ENCODE assay signal across 9 mouse cellular contexts in the genomic region with DNA sequence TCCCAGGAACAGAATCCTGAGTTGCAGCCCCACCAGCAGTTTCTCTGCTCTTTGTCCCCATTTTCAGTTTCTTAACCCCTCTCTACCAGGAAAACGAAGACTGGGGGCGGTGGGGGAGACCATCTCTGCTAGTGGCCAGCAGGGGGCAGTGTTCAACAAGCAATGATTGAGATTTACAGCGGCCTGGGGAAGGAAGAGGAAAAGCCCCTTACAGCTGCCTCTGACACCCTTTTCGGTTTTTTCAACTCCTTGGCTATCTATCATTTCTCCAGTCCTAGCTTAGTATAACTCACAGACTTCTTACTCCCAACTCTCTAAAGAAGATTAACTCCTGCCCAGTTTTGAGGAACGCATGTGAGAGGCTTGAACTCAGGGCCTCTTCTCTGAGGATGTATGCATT. TPM values are rescaled to one million over a fixed set of nuclear protein-coding genes. Genes with fewer than 3 reads are reported as not detected.
DNase-seq lines count a peak whose midpoint lies in the region; ATAC-seq and TF ChIP-seq lines count a peak whose summit lies in the region.
"Had no signal": no experiment of that assay in that cellular context is flagged by ENCODE, and none has a peak within 500 bp of the region (broad histone marks: within the 10 kb centered on the region; RNA-seq: fewer than 3 reads in every experiment).

No protein-coding gene starts in this region.

- no peak overlapping the region for H3K4me3 ChIP-seq in midbrain, embryonic 10.5 days
- no peak overlapping the region for H3K4me3 ChIP-seq in midbrain, embryonic 16.5 days (ENCODE audit: low read depth, low read length)
- H3K4me3 ChIP-seq in forebrain, embryonic 11.5 days (ENCODE audit: low read depth, low read length), result no peak overlapping the region
- no peak overlapping the region for H3K4me3 ChIP-seq in spleen, adult 2 months (ENCODE audit: extremely low read depth, insufficient read depth, insufficient read length)
- H3K4me3 ChIP-seq: embryonic facial prominence, embryonic 12.5 days had no signal

- WGBS in midbrain, embryonic 10.5 days, result 12% methylated on average over 5 of the region's 5 CpGs
- WGBS in midbrain, embryonic 16.5 days, result 13% methylated on average over 5 of the region's 5 CpGs
- WGBS in forebrain, embryonic 11.5 days, result 13% methylated on average over 5 of the region's 5 CpGs
- 19% methylated on average over 5 of the region's 5 CpGs for WGBS in spleen, adult 2 months

- H3K27ac ChIP-seq in midbrain, embryonic 10.5 days (replicated peaks), result peak overlapping the region; percentile 85
- H3K27ac ChIP-seq in midbrain, embryonic 16.5 days (ENCODE audit: low read length), result no peak overlapping the region
- H3K27ac ChIP-seq in forebrain, embryonic 11.5 days (ENCODE audit: low read depth, low read length), result no peak overlapping the region
- no peak overlapping the region for H3K27ac ChIP-seq in spleen, adult 2 months (ENCODE audit: insufficient read depth, low read length)
- H3K27ac ChIP-seq: embryonic facial prominence, embryonic 12.5 days had no signal

- no peak overlapping the region for H3K4me2 ChIP-seq in midbrain, embryonic 16.5 days (ENCODE audit: low read length)
- H3K4me2 ChIP-seq in forebrain, embryonic 11.5 days (ENCODE audit: low read depth, low read length, severe bottlenecking), result no peak overlapping the region
- H3K4me2 ChIP-seq: embryonic facial prominence, embryonic 12.5 days had no signal

- peaks cover 13% of the 10 kb centered on the region for H3K27me3 ChIP-seq in midbrain, embryonic 10.5 days (ENCODE audit: low read depth, poor library complexity, severe bottlenecking)
- H3K27me3 ChIP-seq in midbrain, embryonic 16.5 days (ENCODE audit: control insufficient read depth, insufficient read depth, low read depth, low read length), result no peaks in the 10 kb centered on the region
- H3K27me3 ChIP-seq in forebrain, embryonic 11.5 days (ENCODE audit: control insufficient read depth, insufficient read depth, low read length), result no peaks in the 10 kb centered on the region; the same call in 1 of the 2 replicates
- 0 out of 2 replicates have a peak, but pooled peaks cover 1% of the 10 kb centered on the region for H3K27me3 ChIP-seq in spleen, adult 2 months (ENCODE audit: control insufficient read depth, insufficient read depth, low read length)

- ATAC-seq in midbrain, embryonic 16.5 days, result no peak
- ATAC-seq in forebrain, embryonic 11.5 days (replicated peaks; ENCODE audit: low FRiP score), result peak; percentile 23
- ATAC-seq in megakaryocyte progenitor cell, adult 5-6 weeks (replicated peaks; ENCODE audit: poor library complexity), result peak; percentile 96

- TF ChIP-seq POLR2A in spleen, adult 2 months (IDR thresholded peaks at IDR 0.05; ENCODE audit: low read depth, low read length), result no peak

- intact Hi-C loops in heart, postnatal 36 days (cut with DNase I), result loop anchor here (1.0 to 5.0 kb wide), 4 partner anchors 70 to 310 kb away; no protein-coding TSS in a partner anchor

- H3K9me3 ChIP-seq in midbrain, embryonic 10.5 days (replicated peaks), result no peaks in the 10 kb centered on the region
- H3K9me3 ChIP-seq in midbrain, embryonic 16.5 days (replicated peaks; ENCODE audit: control insufficient read depth, low read length, poor library complexity, severe bottlenecking), result no peaks in the 10 kb centered on the region
- no peaks in the 10 kb centered on the region for H3K9me3 ChIP-seq in forebrain, embryonic 11.5 days (ENCODE audit: control insufficient read depth, low read length)
- H3K9me3 ChIP-seq: embryonic facial prominence, embryonic 12.5 days had no signal

- peak; percentile 87 for DNase-seq in midbrain, embryonic 10.5 days (ENCODE audit: low spot score)
- peak; percentile 61 for DNase-seq in c-Kit-positive CD71-positive TER-119-negative erythroid progenitor cells, embryonic 14.5 days (ENCODE audit: low read depth)
- peak; percentile 90 for DNase-seq in forebrain, embryonic 11.5 days (ENCODE audit: low spot score)
- peak; percentile 69 to 75 for DNase-seq in heart, postnatal 36 days
- DNase-seq in layer of hippocampus, postnatal 25 days (ENCODE audit: extremely low spot score in 1 of 2, low spot score in 1 of 2), result peak; percentile 72 to 80
- DNase-seq in spleen, adult 2 months (ENCODE audit: low read depth in 1 of 2, low spot score in 2 of 2), result peak; percentile 46 to 50

- peaks cover 36% of the 10 kb centered on the region for H3K4me1 ChIP-seq in midbrain, embryonic 10.5 days
- H3K4me1 ChIP-seq in midbrain, embryonic 16.5 days (ENCODE audit: control insufficient read depth, insufficient read depth, low read length), result peaks cover 23% of the 10 kb centered on the region
- peaks cover 9% of the 10 kb centered on the region; the same call in 1 of the 2 replicates for H3K4me1 ChIP-seq in forebrain, embryonic 11.5 days (replicated peaks; ENCODE audit: control insufficient read depth, insufficient read depth, low read length)
- no peaks in the 10 kb centered on the region for H3K4me1 ChIP-seq in spleen, adult 2 months (ENCODE audit: control insufficient read depth, insufficient read depth, insufficient read length)

- TF ChIP-seq CTCF in spleen, adult 2 months (IDR thresholded peaks at IDR 0.05; ENCODE audit: extremely low read depth, insufficient read depth, insufficient read length, insufficient replicate concordance), result peak; percentile 86; the same call in 1 of the 2 replicates

- H3K36me3 ChIP-seq in midbrain, embryonic 10.5 days, result no peaks in the 10 kb centered on the region
- H3K36me3 ChIP-seq in midbrain, embryonic 16.5 days (ENCODE audit: control insufficient read depth, insufficient read depth, low read length), result no peaks in the 10 kb centered on the region
- H3K36me3 ChIP-seq in forebrain, embryonic 11.5 days (ENCODE audit: control insufficient read depth, insufficient read depth, low read length), result no peaks in the 10 kb centered on the region
- no peaks in the 10 kb centered on the region for H3K36me3 ChIP-seq in spleen, adult 2 months (ENCODE audit: control insufficient read depth, insufficient read depth, low read length)
- H3K36me3 ChIP-seq: embryonic facial prominence, embryonic 12.5 days had no signal

- no peak overlapping the region for H3K9ac ChIP-seq in midbrain, embryonic 16.5 days (ENCODE audit: low read depth, low read length)
- peak overlapping the region; percentile 40 for H3K9ac ChIP-seq in forebrain, embryonic 11.5 days (ENCODE audit: low read length)
- H3K9ac ChIP-seq: embryonic facial prominence, embryonic 12.5 days had no signal

RNA-seq across cellular contexts. Expression of a gene that starts 10.4 kb away (rescaled TPM):
- polyA plus RNA-seq in midbrain, embryonic 10.5 days (2016; fragmentation: Nextera tagmentation; extraction: Ambion mirVana), result 5.5 and 6.9 TPM in 2 replicates
- 0.45 and 1.2 TPM in 2 replicates for polyA plus RNA-seq in midbrain, embryonic 16.5 days (2015; fragmentation: Nextera tagmentation; extraction: Ambion mirVana)
- 6.0 and 7.6 TPM in 2 replicates for polyA plus RNA-seq in forebrain, embryonic 11.5 days (2014; fragmentation: Nextera tagmentation; extraction: Ambion mirVana)
- total RNA-seq in heart, postnatal 36 days (2021), result not detected
- total RNA-seq in layer of hippocampus, postnatal 25 days (2021), result 1 to 10 TPM; 1.3 to 1.6 TPM
- total RNA-seq in megakaryocyte progenitor cell, adult 5-6 weeks (2015), result not detected in 2 replicates
- not detected in 2 replicates for total RNA-seq in megakaryocyte progenitor cell, adult 5-6 weeks (2017)
- not detected in 2 replicates for polyA plus RNA-seq in spleen, adult 2 months (2012; rRNA removed)

RNA-seq across cellular contexts. Expression of a gene that starts 18.7 kb away (rescaled TPM):
- 49.1 and 55.4 TPM in 2 replicates for polyA plus RNA-seq in midbrain, embryonic 10.5 days (2016; fragmentation: Nextera tagmentation; extraction: Ambion mirVana)
- polyA plus RNA-seq in midbrain, embryonic 16.5 days (2015; fragmentation: Nextera tagmentation; extraction: Ambion mirVana), result 43.7 and 44.0 TPM in 2 replicates
- polyA plus RNA-seq in forebrain, embryonic 11.5 days (2014; fragmentation: Nextera tagmentation; extraction: Ambion mirVana), result 47.0 and 49.3 TPM in 2 replicates
- total RNA-seq in heart, postnatal 36 days (2021), result 1 to 10 TPM; 2.3 to 3.1 TPM
- total RNA-seq in layer of hippocampus, postnatal 25 days (2021), result 10 to 100 TPM; 15.9 to 18.3 TPM
- total RNA-seq in megakaryocyte progenitor cell, adult 5-6 weeks (2015), result 1.9 and 3.3 TPM in 2 replicates
- 1.1 and 1.7 TPM in 2 replicates for total RNA-seq in megakaryocyte progenitor cell, adult 5-6 weeks (2017)
- 3.7 and 4.3 TPM in 2 replicates for polyA plus RNA-seq in spleen, adult 2 months (2012; rRNA removed)

RNA-seq across cellular contexts. Expression of a gene that starts 35.4 kb away (rescaled TPM):
- polyA plus RNA-seq in midbrain, embryonic 10.5 days (2016; fragmentation: Nextera tagmentation; extraction: Ambion mirVana), result 175 and 206 TPM in 2 replicates
- 209 and 222 TPM in 2 replicates for polyA plus RNA-seq in midbrain, embryonic 16.5 days (2015; fragmentation: Nextera tagmentation; extraction: Ambion mirVana)
- polyA plus RNA-seq in forebrain, embryonic 11.5 days (2014; fragmentation: Nextera tagmentation; extraction: Ambion mirVana), result 182 and 187 TPM in 2 replicates
- total RNA-seq in heart, postnatal 36 days (2021), result 100 to 1,000 TPM; 112 to 113 TPM
- total RNA-seq in layer of hippocampus, postnatal 25 days (2021), result 100 to 1,000 TPM; 148 to 149 TPM
- total RNA-seq in megakaryocyte progenitor cell, adult 5-6 weeks (2015), result 146 and 159 TPM in 2 replicates
- 140 and 152 TPM in 2 replicates for total RNA-seq in megakaryocyte progenitor cell, adult 5-6 weeks (2017)
- 26.9 and 31.7 TPM in 2 replicates for polyA plus RNA-seq in spleen, adult 2 months (2012; rRNA removed)

RNA-seq across cellular contexts. Expression of a gene that starts 35.7 kb away (rescaled TPM):
- 106 and 129 TPM in 2 replicates for polyA plus RNA-seq in midbrain, embryonic 10.5 days (2016; fragmentation: Nextera tagmentation; extraction: Ambion mirVana)
- 105 and 107 TPM in 2 replicates for polyA plus RNA-seq in midbrain, embryonic 16.5 days (2015; fragmentation: Nextera tagmentation; extraction: Ambion mirVana)
- polyA plus RNA-seq in forebrain, embryonic 11.5 days (2014; fragmentation: Nextera tagmentation; extraction: Ambion mirVana), result 107 and 117 TPM in 2 replicates
- 10 to 100 TPM; 45.5 to 50.1 TPM for total RNA-seq in heart, postnatal 36 days (2021)
- 10 to 100 TPM; 59.5 to 63.2 TPM for total RNA-seq in layer of hippocampus, postnatal 25 days (2021)
- total RNA-seq in megakaryocyte progenitor cell, adult 5-6 weeks (2015), result 68.0 and 69.0 TPM in 2 replicates
- 26.3 and 35.5 TPM in 2 replicates for total RNA-seq in megakaryocyte progenitor cell, adult 5-6 weeks (2017)
- polyA plus RNA-seq in spleen, adult 2 months (2012; rRNA removed), result 64.0 and 64.4 TPM in 2 replicates
